Mouse (Mus musculus): ENCODE data around the gene Hist4h4. TPM values are rescaled to one million over a fixed set of nuclear protein-coding genes. Genes with fewer than 3 reads are reported as not detected.

The Hist4h4 gene
- polyA plus RNA-seq, 1 experiment, result 0.74 TPM

- TF ChIP-seq CTCF (conservative IDR thresholded peaks at IDR 0.05; ENCODE audit: insufficient read depth, insufficient read length, low read depth, low read length) (peak; percentile 53), POLR2A (IDR thresholded peaks at IDR 0.05; ENCODE audit: low read depth, low read length) (peak; percentile 54)
- H3K4me1 ChIP-seq (ENCODE audit: control insufficient read depth, insufficient read depth, low read length), result peaks cover 4% of the 10 kb centered on the region
Measured at GRCm38 (mm10) chr6:136827881-136828561, 23.8 kb upstream of the Hist4h4 start, which contains the start of gene Wbp11. TSS of gene Wbp11 (minus strand) at chr6:136828233.

GRCm38 (mm10) chr6:136827516-136827880 lies 23.3 kb upstream of the Hist4h4 start, which contains the start of gene BC049715:
TSS of gene BC049715 (plus strand) at chr6:136827626.
- under 1% methylated on average over 34 of the region's 34 CpGs for WGBS
- Histone ChIP-seq H3K4me1 (ENCODE audit: control insufficient read depth, insufficient read depth, low read length) (peaks cover 4% of the 10 kb centered on the region), H3K27me3 (replicated peaks; ENCODE audit: control insufficient read depth, insufficient read depth, low read length) (no peaks in the 10 kb centered on the region), H3K27ac (ENCODE audit: insufficient read depth, low read depth, low read length) (peak within 1 kb of the TSS; percentile 91), H3K4me3 (ENCODE audit: insufficient read depth, low read depth, low read length) (peak within 1 kb of the TSS; percentile 85), H3K36me3 (ENCODE audit: control insufficient read depth, insufficient read depth, low read length) (peaks cover 5% of the 10 kb centered on the region; the same call in 1 of the 2 replicates)
- no peak for TF ChIP-seq POLR2A (IDR thresholded peaks at IDR 0.05; ENCODE audit: low read depth, low read length)
- TF ChIP-seq CTCF (conservative IDR thresholded peaks at IDR 0.05; ENCODE audit: insufficient read depth, insufficient read length, low read depth, low read length), result no peak
- DNase-seq, result peak; percentile 67

More at GRCm38 (mm10) chr6:136827881-136828561, 23.8 kb upstream of the Hist4h4 start, which contains the start of gene Wbp11:
- peak; percentile 99 for DNase-seq
- peaks cover 5% of the 10 kb centered on the region; the same call in 1 of the 2 replicates for H3K36me3 ChIP-seq (ENCODE audit: control insufficient read depth, insufficient read depth, low read length)
- peak within 1 kb of the TSS; percentile 91 for H3K27ac ChIP-seq (ENCODE audit: insufficient read depth, low read depth, low read length)
- WGBS, result under 1% methylated on average over 45 of the region's 45 CpGs
- H3K4me3 ChIP-seq (ENCODE audit: insufficient read depth, low read depth, low read length), result peak within 1 kb of the TSS; percentile 85
- H3K27me3 ChIP-seq (replicated peaks; ENCODE audit: control insufficient read depth, insufficient read depth, low read length), result no peaks in the 10 kb centered on the region

- H3K4me3 ChIP-seq (ENCODE audit: insufficient read depth, low read depth, low read length), result peak overlapping the region; percentile 85
- WGBS, result 7% methylated on average over 7 of the region's 7 CpGs
- peaks cover 4% of the 10 kb centered on the region for H3K4me1 ChIP-seq (ENCODE audit: control insufficient read depth, insufficient read depth, low read length)
- no peaks in the 10 kb centered on the region for H3K27me3 ChIP-seq (replicated peaks; ENCODE audit: control insufficient read depth, insufficient read depth, low read length)
- TF ChIP-seq CTCF (conservative IDR thresholded peaks at IDR 0.05; ENCODE audit: insufficient read depth, insufficient read length, low read depth, low read length), result no peak
- no peak for TF ChIP-seq POLR2A (IDR thresholded peaks at IDR 0.05; ENCODE audit: low read depth, low read length)
- H3K36me3 ChIP-seq (ENCODE audit: control insufficient read depth, insufficient read depth, low read length), result peaks cover 5% of the 10 kb centered on the region; the same call in 1 of the 2 replicates
- DNase-seq, result no peak
- H3K27ac ChIP-seq (ENCODE audit: insufficient read depth, low read depth, low read length), result peak overlapping the region; percentile 91
Measured at GRCm38 (mm10) chr6:136827116-136827515, 22.9 kb upstream of the Hist4h4 start.

GRCm38 (mm10) chr6:136824987-136825386 lies 20.8 kb upstream of the Hist4h4 start:
- H3K36me3 ChIP-seq (ENCODE audit: control insufficient read depth, insufficient read depth, low read length), result peaks cover 5% of the 10 kb centered on the region; the same call in 1 of the 2 replicates
- WGBS, result 84% methylated on average over 8 of the region's 8 CpGs
- peaks cover 4% of the 10 kb centered on the region for H3K4me1 ChIP-seq (ENCODE audit: control insufficient read depth, insufficient read depth, low read length)

GRCm38 (mm10) chr6:136821086-136821485 lies 16.9 kb upstream of the Hist4h4 start:
- Histone ChIP-seq H3K27me3 (replicated peaks; ENCODE audit: control insufficient read depth, insufficient read depth, low read length) (no peaks in the 10 kb centered on the region), H3K27ac (ENCODE audit: insufficient read depth, low read depth, low read length) (no peak overlapping the region), H3K4me1 (ENCODE audit: control insufficient read depth, insufficient read depth, low read length) (no peaks in the 10 kb centered on the region), H3K4me3 (ENCODE audit: insufficient read depth, low read depth, low read length) (no peak overlapping the region), H3K36me3 (ENCODE audit: control insufficient read depth, insufficient read depth, low read length) (peaks cover 6% of the 10 kb centered on the region)
- TF ChIP-seq CTCF (conservative IDR thresholded peaks at IDR 0.05; ENCODE audit: insufficient read depth, insufficient read length, low read depth, low read length) (no peak), POLR2A (IDR thresholded peaks at IDR 0.05; ENCODE audit: low read depth, low read length) (no peak)
- 93% methylated on average over 18 of the region's 18 CpGs for WGBS
- no peak for DNase-seq

More at GRCm38 (mm10) chr6:136824987-136825386, 20.8 kb upstream of the Hist4h4 start:
- Histone ChIP-seq H3K4me3 (ENCODE audit: insufficient read depth, low read depth, low read length) (no peak overlapping the region), H3K27ac (ENCODE audit: insufficient read depth, low read depth, low read length) (no peak overlapping the region), H3K27me3 (replicated peaks; ENCODE audit: control insufficient read depth, insufficient read depth, low read length) (no peaks in the 10 kb centered on the region)
- no peak for DNase-seq
- TF ChIP-seq POLR2A (IDR thresholded peaks at IDR 0.05; ENCODE audit: low read depth, low read length), result no peak
- TF ChIP-seq CTCF (conservative IDR thresholded peaks at IDR 0.05; ENCODE audit: insufficient read depth, insufficient read length, low read depth, low read length), result no peak

- H3K4me1 ChIP-seq (ENCODE audit: control insufficient read depth, insufficient read depth, low read length), result no peaks in the 10 kb centered on the region
- H3K27me3 ChIP-seq (replicated peaks; ENCODE audit: control insufficient read depth, insufficient read depth, low read length), result no peaks in the 10 kb centered on the region
- H3K36me3 ChIP-seq (ENCODE audit: control insufficient read depth, insufficient read depth, low read length), result peaks cover 9% of the 10 kb centered on the region
- H3K4me3 ChIP-seq (ENCODE audit: insufficient read depth, low read depth, low read length), result no peak overlapping the region
- TF ChIP-seq CTCF (conservative IDR thresholded peaks at IDR 0.05; ENCODE audit: insufficient read depth, insufficient read length, low read depth, low read length), result no peak
- TF ChIP-seq POLR2A (IDR thresholded peaks at IDR 0.05; ENCODE audit: low read depth, low read length), result no peak
- DNase-seq, result no peak
- no peak overlapping the region for H3K27ac ChIP-seq (ENCODE audit: insufficient read depth, low read depth, low read length)
- WGBS, result 95% methylated on average over 21 of the region's 21 CpGs
Measured at GRCm38 (mm10) chr6:136820381-136820780, 16.2 kb upstream of the Hist4h4 start.

GRCm38 (mm10) chr6:136817549-136817948 lies 13.3 kb upstream of the Hist4h4 start:
- Histone ChIP-seq H3K27ac (ENCODE audit: insufficient read depth, low read depth, low read length) (no peak overlapping the region), H3K27me3 (replicated peaks; ENCODE audit: control insufficient read depth, insufficient read depth, low read length) (no peaks in the 10 kb centered on the region), H3K4me3 (ENCODE audit: insufficient read depth, low read depth, low read length) (no peak overlapping the region), H3K36me3 (ENCODE audit: control insufficient read depth, insufficient read depth, low read length) (peaks cover 6% of the 10 kb centered on the region), H3K4me1 (ENCODE audit: control insufficient read depth, insufficient read depth, low read length) (no peaks in the 10 kb centered on the region)
- 89% methylated on average over 3 of the region's 3 CpGs for WGBS
- TF ChIP-seq CTCF (conservative IDR thresholded peaks at IDR 0.05; ENCODE audit: insufficient read depth, insufficient read length, low read depth, low read length) (no peak), POLR2A (IDR thresholded peaks at IDR 0.05; ENCODE audit: low read depth, low read length) (no peak)
- no peak for DNase-seq
